Mouse (Mus musculus): ENCODE measurements around the gene Aldh1a1. TPM values are rescaled to one million over a fixed set of nuclear protein-coding genes. Genes with fewer than 3 reads are reported as not detected.
"Not testable (repeated sequence)": the region's sequence is repeated elsewhere in the genome, so short reads cannot be mapped to it uniquely, and the experiment has no call there.

Gene Aldh1a1
- total RNA-seq, 2 experiments from 2014 or later: 25.3 to 47.9 TPM

DNA sequence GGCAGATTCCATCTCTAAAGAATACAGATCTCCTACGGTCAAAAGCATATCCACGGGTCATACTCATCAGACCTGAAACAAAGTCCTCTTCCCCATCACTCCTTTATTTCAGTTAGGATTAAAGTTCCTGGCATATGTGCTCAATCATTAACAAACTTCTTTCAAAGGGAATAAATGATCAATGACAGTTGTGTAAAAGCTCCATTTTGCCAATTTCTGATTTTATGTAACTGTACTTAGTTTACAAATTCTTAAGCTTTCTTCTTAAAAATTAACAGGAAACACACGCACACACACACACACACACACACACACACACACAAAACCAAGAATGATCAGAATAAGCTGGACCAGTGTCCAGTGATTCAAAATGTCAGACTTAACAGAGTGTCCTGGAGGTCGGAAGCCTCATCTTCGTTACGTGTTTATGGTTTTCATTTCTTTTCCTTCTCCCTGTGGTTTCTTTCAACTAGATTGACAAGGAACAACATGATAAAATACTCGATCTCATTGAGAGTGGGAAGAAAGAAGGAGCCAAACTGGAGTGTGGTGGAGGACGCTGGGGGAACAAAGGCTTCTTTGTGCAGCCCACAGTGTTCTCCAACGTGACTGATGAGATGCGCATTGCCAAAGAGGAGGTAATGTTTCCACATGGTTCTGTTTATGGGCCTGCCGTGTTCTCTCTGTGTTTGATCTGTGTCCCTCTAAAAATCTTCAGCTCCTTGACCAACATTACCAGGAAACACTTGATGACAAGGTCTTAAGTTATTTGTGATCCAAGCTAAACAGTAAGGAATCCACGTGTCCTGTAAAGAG lies 141.6 kb downstream of the Aldh1a1 start:
- DNase-seq: no peak
- intact Hi-C loops (cut with DNase I; ENCODE audit: low total_unique reads): no loop called here

DNA sequence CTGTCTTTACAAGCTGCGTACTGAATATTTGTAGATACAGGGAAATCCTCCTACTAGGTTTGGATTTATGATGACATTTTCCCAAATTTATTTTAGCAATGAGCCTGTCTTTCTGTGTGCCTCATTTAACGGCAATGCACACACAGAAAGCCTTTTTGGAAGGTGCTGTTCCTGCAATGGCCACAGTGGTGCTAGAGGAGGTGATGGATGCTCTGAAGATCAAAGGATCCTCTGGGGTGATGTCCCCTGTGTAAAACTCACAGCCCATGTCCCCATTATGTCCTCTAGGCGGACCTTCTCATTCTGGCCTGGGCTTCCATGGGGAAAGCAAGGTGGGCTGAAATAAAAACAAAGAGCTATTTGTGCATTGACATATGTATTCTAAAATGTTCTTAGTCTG lies 151.8 kb downstream of the Aldh1a1 start:
- DNase-seq: no peak
- intact Hi-C loops (cut with DNase I; ENCODE audit: low total_unique reads): no loop called here

DNA sequence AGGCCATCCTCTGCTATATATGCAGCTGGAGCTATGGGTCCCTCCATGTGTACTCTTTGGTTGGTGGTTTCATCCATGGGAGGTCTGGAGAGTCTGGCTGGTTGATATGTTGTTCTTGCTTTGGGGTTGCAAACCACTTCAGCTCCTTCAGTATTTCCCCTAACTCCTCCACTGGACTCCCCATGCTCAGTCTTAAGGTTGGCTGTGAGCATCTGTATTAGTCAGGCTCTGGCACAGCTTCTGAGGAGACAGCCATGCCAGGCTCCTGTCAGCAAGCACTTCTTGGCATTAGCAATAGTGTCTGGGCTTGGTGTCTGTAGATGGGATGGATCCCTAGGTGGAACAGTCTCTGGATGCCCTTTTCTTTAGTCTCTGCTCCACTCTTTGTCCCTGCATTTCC lies 155.0 kb downstream of the Aldh1a1 start:
- DNase-seq; intact Hi-C loops (cut with DNase I; ENCODE audit: low total_unique reads): not testable (repeated sequence)

DNA sequence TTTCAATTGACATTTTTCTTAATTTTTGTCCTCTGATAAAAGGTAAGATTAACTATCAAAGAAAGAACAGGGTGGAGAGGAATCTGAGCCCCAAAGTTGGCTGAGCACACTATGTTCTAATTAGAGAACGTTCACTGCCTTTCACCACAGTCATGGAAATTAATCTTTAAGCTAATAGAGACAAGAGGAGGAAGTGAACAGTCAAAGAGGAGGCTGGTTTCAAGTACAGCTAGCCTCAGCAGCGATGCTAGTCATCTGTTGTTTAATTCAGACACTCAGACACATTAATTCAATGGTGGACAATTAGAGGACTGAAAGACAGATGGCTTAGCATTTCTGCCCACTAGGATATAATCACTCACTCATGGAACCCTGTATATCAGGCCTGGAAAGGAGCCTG lies 157.5 kb downstream of the Aldh1a1 start:
- DNase-seq: no peak
- intact Hi-C loops (cut with DNase I; ENCODE audit: low total_unique reads): no loop called here

DNA sequence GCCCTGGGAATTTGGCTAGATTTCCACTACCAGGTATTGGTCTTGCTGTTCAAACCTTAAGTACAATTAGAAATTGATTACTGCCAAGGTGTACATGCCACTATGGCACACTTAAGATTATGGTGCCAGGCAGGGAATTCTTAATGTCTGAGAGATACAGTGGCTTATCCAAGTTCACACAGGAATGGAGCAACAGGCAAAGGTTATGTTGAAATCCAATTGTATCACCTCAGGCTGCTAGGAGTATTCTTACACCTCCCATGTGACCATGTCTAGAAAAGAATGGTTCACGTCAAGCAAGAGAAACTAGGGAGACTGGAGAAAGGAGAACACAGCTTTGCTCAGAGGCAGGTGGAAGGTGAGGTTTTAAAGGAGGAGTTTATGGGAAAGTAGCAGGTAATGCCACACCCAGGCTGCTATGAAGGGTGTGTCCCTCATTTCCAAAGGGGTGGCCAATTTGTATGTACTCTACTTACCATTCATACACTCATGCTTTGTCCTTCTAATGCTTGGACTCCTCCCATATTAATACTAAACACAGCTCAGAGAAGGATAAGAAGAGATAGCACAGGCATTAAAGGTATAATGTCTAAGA lies 160.7 kb downstream of the Aldh1a1 start:
- no peak for DNase-seq
- intact Hi-C loops (cut with DNase I; ENCODE audit: low total_unique reads): no loop called here

DNA sequence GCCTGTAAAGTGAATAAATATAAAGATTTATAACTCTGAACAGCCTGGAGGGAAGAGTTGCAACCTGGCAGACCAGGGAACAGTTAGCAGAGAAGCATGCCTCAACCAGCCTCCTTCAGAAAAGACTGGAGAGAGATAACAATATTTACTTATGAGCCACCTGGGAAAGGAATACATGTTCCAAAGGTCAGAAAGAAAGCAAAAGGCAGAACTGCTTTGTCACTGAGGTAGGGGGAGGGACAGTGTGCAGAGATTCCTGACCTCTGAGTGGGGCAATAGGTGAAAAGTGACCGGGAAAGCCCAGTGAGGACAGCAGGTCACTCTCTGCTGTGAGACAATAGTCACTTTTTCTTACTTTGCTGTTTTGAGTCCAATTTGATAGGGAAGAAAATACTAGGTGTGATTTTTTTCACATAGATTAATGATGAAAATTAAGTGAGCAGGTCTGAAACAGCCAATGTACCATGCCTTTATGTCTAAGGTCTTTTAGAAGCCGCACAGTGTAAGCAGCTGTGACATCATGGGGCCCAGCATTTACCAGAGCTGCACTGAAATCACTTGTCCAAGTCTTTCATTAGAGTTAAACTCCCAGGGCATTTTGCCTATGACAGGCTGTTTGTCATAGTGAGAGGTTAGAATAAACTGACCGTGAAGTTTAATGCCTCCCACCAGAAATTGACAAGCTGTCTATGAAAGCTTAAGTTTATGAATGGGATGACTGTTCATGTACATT lies 161.8 kb downstream of the Aldh1a1 start:
- DNase-seq: no peak
- intact Hi-C loops (cut with DNase I; ENCODE audit: low total_unique reads): no loop called here

DNA sequence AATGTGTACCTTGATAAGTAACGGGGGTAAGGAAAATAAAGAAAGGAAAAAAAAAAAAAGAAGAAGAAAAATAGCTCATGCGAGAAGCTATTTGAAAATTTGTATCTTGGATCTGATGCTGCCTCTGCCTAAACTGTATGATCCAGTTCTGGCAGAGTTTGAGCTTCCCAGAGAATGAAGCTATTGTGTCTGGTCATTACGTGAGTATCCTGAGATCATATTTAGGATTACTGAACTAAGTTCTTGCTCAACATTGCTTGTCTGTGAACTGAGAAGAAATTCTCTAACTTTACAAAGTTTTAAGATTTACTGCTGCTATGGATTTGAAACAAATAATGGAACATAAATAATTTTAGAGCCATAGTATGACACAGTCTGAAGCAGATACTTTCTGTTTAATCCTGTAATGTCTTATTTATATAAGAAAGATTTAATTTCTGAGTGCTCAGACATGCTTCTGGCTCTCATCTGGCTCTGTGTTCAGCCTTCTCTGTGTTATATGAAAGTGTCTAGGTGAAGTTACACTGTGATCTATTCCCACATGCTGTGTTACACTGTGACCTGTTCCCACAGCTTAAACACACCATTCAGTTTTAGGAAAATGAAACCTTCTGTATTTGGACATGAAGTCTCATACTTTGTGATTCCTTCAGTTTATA lies 185.3 kb downstream of the Aldh1a1 start:
- DNase-seq: no peak
- intact Hi-C loops (cut with DNase I; ENCODE audit: low total_unique reads): no loop called here

Other genes with a start within 250 kb of the Aldh1a1 start
- 10 to 100 TPM; 21.7 to 22.2 TPM for gene Anxa1, start 101.8 kb upstream of the Aldh1a1 start, total RNA-seq (2021)
- 1 to 10 TPM in 1 of 2 experiments, under 1 TPM in 1; 0.92 to 1.5 TPM for gene Aldh1a7, start 234.8 kb downstream of the Aldh1a1 start, total RNA-seq (2021)

Data from gastrocnemius, postnatal 14 days (tissue).